Mouse (Mus musculus) urinary bladder, postnatal 4 days (tissue): ENCODE measurements at regions not wholly inside any gene's neighbourhood (a gene's known extent, or its start where the extent isn't known, plus 50 kb on each side); places are given as distances from the start of the nearest gene placed in this dataset.

Experiments
- DNase-seq, 2 experiments: peaks; one replicate each; pipeline ENCODE4 v3.0.0; 2021 to 2022; ENCODE audit warnings: low spot score in 2 of 2

DNA sequence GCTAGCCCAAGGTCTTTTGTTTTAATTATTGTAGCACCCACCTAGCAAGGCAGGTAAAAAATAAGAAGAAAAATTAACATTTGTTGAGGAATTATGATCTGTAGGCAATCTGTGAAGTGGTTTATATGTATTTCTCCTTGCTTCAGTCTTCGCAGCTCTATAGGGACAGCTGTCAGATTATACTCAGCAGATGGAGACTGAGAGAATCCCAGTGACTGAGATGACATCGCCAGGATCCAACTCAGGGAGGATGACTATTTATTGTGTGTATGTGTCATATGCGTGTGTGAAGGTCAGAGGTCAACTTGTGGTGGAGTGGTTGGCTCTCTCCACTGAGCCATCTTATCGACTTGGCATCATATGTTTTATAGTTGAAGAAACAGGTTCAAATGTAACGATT lies 362.0 kb upstream of the Chd6 start:
- DNase-seq = no peak

DNA sequence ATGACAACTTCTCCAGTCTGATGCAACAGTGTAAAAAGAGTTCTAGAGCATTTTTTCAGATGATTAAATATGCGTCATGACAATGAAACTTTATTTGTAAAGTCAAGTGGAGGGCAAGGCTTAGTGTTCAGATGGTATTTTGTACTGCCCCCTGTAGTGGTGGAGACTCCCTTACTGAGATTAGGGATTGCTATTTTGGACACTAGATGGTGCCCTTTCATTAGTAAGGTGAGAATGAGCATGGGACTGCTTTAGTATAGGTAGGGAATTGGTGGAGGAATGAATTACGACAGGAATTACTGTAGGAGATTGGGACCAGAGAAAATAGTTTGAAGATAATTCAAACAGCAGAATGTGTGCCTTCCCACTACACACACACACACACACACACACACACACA lies 361.1 kb upstream of the Chd6 start:
- no peak for DNase-seq

DNA sequence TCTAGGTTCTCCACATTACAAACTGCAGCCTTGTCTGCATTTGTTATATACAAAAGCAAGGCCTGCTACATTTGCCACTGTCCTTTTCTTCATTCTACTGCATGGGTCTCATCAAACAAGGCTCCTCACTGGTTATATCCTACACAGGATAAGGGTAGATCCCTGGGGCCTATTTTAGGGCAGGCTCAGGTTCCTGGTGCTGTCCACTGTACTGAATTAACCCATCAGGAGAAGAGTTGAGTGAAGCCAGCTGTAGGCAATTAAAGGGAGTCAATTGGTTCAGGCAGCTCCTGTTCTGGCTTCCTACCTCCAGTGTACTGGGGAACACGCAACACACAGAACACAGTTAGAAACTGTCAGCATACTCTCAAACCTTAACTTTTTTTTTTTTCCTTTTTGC lies 358.2 kb upstream of the Chd6 start:
- no peak for DNase-seq

DNA sequence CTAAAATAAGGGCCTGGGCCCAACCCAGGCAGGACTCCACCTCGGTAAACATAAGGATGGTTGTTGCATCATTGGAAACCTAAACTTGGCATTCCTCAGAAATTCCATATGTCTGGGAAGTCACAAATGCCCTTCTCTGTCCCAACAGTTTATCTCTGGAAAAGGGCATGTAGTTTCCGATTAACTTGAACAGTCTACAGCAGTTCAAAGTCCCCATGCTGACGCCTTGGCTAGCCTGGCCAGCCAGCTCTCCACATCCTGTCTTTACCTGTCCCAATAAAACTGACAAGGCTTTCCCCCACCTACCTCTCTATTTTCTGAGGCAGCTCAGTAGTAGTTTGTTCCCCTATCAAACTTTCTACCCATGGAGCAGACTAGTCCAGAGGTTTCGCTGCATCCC lies 351.7 kb upstream of the Chd6 start:
- DNase-seq = no peak

DNA sequence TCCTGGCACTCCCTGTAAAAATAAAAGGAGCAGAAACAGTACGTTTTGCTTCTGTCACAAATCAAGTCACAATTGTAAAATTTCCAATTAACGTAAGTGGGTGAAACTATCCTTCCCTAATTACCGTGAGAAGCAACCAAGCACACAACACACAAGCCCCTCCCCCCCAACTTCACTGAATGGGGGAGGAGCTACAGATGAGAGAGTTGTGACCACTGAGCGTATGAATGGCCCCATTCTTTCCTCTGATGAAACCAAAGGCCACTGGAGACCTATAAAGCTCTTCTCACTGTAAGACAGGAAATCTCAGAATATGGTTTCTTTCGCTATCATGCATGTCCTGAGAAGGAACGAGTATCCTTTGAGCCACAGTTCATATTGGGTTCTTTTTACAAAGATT lies 345.6 kb upstream of the Chd6 start:
- DNase-seq = no peak

DNA sequence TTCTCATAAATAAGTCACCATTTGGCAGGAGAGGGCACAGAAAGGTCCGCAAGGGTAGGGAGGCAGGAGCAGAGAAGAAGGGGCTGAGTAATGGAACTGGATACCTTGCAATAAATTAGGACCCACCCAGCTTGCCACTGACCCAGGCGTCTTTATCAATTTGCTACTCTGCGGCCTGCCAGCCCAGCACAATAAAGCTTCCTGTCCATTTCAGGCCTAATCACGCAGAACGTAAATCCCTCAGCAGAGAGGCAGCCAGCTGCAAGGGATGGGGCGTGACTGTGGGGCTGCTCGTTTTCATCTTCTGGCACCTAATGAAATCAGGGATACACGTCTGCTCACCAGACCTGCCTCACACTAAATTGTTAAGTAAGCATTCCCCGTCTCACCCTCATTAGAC lies 324.9 kb upstream of the Chd6 start:
- DNase-seq = no peak

DNA sequence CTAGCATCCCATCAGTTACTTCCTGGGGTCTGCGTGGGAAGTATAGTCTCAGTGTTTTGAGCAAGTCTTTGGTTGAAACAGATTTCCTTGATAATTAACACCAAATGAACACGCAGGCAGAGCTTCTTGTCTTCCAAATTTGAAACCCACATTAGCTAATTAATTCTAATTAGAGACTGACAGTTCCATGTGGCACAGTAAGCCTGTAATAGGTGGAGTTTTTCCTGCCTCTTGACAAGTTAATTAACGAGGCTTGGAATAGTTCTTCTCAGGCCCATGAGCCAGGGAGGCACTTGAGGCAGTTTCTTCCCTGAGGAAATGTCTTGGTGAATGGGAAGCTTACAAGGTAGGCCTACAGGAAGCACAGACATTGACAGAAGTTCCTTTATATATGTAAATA lies 320.4 kb upstream of the Chd6 start:
- no peak for DNase-seq

DNA sequence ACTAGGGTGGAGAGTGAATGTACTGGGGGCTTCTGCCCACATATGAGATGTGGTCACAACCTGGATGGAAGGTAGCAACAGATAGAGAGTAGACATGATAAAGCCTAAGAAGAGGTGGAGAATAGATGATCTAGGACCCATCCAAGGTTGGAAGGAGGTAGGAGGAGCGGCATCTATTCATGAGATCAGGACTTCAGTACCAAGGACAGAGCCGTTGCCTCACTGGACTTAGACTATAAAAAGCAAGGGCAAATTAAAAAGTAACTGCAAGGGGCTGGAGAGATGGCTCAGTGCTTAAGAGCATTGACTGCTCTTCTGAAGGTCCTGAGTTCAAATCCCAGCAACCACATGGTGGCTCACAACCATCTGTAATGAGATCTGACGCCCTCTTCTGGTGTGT lies 316.7 kb upstream of the Chd6 start:
- no peak for DNase-seq

DNA sequence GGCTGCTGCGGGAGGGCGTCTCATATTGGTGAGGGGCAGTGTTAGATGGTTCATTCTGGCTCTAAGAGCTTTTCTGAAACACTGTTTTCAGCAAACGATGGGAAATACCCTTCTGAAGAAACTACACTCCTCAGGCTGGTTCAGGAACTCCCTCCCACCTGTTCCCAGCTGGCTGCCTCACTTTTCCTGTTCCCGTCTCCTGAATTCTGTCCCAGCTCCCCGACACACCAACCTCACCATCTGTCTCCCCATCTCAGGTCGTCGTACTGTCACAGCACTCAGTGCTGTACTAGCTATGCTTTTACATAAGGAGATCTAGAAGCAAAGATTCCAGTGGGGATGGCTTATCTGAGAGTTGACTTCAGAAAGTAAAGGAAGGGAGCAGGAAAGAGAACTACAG lies 309.2 kb upstream of the Chd6 start:
- no peak for DNase-seq

DNA sequence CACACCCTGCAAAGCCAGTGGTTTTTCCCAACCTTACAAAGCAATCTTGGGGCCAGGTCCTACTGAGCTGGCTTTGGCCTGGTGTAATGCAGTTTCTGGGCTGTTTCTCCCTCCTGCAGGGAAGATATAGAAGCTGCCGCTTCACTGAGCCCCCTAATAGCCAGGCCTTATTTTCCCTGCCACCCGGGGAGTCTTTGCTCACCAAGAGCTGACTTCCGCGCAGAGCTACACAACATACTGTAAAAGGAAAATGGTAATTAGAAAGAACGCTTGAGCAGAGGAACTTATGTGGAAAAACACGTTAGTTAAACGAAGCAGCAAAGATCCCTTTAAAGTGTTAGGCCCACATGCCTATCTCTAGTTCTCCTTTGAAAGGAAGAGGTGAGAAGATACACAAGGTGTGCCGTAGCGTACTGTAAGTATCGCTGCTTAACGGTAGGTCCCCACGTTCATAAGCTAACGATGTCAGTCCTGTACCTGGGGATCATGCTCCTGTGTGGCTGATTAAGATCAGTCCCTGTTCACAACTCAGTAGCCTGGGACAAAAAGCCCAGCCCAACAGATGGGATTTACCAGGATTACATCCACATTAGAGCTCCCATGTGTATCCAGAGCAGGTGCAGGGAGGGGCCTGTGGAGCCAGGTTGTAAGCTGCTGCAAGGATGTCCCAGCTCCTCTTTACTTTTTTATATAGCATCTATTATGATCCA lies 307.5 kb upstream of the Chd6 start:
- DNase-seq = no peak

DNA sequence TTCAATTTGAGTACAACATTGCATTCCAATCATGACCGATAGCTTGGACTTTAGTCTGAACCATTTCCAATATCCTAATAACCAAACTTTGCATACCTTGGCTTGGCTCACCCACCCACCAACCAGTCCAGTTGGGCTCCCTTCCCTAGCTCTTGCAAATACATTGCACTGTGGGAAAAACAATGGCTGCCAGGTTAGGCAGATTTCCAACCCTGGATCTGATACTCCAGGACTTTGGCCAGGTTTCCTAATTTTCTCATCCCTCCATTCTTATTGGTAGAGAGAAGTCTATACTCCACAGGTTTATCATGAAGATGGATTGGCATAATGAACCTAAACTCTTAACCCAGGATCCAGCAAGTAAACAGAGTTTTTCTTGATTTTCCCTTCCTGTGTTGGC lies 299.4 kb upstream of the Chd6 start:
- no peak for DNase-seq

DNA sequence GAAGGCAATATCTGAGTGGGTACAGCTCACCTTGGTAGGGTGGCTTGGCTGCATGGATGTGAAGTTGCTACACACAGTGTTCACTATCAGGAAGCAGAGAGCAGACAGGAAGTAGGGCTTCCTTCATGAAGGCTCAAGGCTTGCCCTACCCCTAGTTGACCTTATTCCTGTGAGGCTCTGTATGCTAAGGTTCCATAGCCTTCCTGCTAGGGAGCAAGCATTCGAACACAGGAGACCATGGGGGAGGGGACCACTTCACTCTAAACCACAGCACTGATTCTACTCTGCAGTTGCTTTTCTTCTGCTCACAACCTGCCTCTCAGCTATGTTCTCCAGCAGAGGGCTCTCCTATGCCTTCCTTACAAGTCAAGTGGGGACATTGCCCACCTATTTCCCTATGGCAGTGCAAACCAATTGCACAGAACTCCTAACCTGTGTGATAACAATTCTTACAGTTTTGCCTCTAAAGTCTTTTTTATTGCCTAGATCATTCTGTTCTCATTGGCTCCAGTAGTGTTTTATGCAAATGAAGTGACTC lies 297.0 kb upstream of the Chd6 start:
- DNase-seq = no peak

DNA sequence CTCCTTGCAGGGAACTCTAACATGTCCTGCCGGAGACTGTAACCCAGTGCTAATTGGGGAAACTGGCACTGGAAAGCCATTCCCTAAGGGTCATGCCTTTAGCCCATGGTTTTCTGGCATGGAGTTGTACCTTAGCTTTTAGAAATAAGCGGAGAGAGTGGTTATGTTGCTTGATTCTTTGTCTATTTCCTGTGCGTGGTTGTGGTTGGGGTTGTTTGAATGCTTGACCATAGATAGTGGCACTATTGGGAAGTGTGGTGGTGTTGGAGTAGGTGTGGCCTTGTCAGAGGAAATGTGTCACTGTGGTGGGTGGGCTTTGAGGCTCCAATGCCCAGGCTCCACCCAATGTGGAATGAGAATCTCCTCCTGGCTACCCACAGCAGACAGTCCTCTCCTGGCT lies 289.2 kb upstream of the Chd6 start:
- DNase-seq = no peak

DNA sequence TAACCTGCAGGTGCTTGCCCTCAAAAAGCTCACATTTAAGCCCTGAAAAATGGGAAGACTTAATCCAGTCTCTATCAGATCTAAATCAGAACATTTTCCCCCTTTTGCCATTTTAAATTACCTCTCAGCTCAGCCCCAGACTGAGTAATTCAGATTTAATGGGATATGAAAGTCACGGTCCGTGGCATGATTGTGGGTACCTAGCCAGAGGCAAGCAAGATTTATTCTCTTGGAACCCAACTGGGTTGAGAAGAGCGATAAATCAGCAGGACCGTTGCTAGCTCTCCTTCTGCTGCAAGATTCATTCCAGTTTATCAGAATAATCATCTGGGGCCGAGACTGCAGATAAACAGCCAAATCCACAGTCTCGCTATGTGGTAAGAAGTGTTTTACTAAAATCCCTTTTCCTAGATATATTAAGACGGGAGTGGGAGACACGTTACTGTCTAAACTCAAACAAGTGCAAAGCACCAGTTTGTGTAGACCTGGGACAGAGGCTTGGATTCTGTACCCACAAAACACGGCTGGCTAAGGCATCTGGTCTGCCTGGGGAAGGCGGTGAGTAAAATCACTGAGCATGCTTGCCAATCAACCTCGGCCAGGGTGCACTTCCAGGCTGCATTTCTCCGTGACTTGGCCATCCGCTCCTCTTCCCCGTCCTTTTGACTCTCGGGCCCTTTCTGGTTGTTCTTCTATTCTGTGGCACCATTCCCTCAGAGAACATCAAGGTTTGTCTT lies 282.2 kb upstream of the Chd6 start:
- no peak for DNase-seq

DNA sequence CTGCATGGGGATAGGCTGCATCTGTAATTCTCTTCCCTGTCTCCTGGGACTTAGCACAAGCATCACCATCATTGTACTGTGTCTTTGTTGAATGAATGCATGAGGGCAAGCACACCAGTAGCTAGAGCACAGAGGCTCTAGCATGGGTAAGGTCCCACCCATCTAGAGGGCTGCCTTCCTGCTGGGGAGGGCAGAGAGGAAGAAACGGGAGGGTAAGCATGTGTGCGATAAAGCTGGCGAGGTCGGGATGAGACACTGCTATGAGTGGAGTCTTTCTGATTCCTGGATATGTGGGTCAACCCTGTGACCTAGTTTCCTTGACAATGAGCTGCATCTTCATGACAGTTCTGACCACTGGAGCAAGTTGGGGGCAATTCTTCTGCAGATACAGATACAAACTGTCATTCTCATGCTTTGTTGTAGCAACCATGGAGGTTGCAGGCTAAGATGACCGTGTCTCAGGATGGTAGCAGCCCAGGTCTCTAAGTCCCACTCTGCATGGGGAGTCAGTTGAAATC lies 280.5 kb upstream of the Chd6 start:
- DNase-seq = no peak

DNA sequence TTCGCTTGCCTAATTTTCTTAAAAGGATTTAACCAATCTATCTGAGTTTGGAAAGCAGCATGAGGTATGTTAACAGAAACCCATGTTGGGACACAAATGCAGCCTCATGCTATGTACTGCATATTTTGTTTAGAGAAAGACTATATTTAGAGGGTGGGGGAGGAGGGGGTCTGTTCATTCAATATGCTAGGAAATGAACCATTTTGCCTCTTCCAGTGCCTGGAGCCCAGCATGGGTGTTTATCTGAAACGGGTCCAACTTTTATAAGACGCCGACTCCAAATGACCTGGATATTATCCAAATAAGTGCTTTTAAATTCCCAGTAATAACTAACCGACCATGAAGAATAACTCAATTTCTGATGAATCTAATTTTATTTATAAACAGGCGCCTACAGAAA lies 278.2 kb upstream of the Chd6 start:
- no peak for DNase-seq

DNA sequence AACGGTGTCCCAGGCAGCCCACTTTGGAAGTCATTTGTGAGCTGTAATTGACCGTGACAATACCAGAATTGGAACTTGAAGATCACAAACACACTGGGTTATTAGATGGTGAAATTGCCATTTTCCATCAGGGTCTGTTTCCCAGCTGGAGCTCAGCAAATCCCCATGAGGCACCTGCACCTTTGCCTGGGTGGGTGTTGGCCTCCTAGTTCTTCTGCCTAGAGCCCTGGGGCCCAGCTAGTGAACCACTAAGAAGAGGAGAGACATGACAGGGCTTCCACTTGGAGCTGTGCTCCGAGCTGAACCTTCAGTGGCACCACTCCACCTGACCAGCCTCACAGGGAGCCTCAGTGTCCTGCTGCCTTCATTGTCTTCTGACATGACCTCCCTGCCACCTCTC lies 273.5 kb upstream of the Chd6 start:
- no peak for DNase-seq

DNA sequence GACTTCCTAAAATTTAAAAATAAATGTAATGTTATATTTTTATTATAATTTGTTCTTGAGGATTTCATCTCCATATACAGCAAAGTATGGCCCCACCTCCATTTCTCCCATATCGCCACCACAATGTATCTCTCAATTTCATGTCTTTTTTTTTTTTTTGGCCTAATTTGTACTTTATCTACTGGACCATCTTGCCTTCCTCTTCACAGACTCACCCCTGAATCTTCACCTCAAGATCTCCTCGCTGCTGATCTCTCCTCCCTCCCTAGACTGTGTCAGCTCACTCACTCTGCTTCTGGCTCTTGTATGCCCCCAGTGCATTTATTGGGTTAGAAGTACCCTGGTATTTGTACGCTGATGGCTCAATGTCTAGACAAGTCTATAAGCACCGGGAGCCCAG lies 269.4 kb upstream of the Chd6 start:
- no peak for DNase-seq

DNA sequence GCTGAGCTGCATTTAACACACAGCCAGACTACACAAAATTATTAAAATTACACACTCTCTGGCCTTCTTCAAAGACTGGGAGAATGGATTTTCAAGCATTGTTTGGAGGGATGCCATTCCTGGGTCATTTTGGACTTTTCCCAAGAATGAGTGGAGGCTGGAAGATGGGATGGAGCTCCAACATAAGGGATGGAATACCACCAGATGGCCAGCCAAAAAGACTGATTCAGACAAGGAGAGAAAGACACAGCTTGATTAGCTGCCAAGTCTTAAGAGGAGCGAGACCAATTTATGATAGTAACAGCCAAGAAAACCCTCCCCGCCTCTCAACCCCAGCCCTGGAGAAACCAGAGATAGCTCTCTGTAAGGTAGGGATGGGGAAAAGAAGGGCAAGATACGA lies 253.4 kb upstream of the Chd6 start:
- no peak for DNase-seq

DNA sequence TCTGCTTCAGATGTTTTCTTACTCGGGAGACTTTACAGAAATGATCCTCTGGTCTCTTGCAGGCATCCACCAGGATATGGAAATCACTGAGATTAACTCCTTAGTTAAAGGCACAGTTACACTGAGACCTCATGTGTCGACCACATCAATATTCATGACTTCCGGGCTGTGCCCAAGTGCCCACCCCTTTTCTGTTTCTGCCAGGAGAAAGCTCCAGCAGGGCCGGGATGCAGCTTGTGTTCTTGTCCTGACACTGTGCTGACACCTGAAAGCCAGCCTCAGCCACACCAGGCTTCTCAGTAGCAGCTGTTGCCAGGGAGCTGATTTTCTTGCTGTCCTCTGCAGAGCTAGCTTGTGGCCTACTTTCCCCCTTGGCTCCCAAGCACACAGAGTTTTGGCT lies 240.2 kb upstream of the Chd6 start:
- no peak for DNase-seq

DNA sequence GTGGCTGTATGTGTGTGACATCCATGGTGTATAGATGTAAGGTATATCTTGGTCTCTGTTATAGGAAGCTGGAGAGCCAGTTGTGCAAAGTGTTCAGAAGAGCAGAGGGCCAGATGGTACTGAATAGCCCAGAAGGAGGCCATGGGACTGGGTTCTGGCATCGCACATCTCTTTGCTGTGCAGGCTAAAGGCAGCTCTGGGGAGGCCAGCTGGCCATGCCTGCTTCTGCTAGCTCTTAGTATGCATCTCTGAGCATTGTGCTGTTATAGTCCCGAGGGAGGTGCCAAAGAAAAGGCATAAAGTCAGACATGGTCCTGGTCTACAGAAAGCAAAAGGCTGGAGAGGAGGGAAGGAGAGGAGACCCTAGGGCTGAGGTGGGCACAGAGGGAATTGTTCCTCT lies 235.1 kb upstream of the Chd6 start:
- DNase-seq = no peak

DNA sequence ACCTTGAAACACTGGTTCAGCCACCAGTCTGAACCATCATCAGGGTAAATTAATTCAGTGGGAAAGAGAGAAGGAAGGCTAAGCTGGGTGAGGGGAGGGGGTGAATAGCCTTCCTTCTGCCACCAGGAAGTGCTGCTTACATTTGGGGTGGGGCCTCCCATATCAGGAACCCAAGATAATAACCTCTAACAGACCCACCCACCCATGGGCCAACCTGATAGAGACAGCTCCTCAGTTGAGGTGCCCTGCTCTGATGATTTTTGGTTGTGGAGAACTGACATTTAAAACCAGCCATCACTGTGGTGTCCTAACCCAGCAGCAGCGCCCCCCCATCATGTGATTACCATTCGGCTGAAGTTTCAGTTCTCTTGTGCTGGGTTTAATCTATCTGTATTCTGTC lies 233.8 kb upstream of the Chd6 start:
- no peak for DNase-seq

DNA sequence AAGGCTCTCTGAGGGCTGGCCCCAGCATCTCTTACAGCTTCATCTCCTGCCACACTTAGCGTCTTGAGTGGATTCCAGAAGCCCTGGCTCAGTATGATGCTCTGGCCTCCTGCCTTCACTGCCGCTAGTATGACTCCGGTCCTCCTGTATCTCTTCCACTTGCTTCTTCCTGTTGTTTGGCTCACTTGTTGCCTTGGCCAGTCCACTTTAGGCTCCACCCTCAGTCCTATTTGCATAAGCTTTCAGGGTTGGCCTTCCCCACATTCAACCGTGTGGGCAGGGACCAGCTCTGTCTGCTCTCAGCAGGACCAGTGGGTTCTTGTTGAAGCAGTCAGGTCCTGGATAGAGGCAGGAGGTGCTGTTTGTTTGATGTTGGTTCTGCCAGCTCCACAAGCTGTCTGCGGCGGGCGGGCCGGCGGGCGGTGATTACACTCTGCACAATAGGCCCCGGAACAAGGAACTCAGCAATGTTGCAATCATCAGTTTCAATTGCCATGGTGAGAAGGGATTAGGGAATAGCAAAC lies 232.6 kb upstream of the Chd6 start:
- DNase-seq = no peak
